Mouse (Mus musculus) kidney, adult 2 months (tissue): ENCODE measurements at regions not wholly inside any gene's neighbourhood (a gene's known extent, or its start where the extent isn't known, plus 50 kb on each side); places are given as distances from the start of the nearest gene placed in this dataset.

Experiments used
- CTCF ChIP-seq: fragments of 200-500 bp; conservative IDR thresholded peaks from 2 replicates; pipeline ENCODE4 v1.5.1; 2011; ENCODE audit warnings: low read depth, mild to moderate bottlenecking, control low read depth, low read length, moderate library complexity, mixed read lengths; ENCODE audit not compliant: insufficient read depth, insufficient read length
- POLR2A ChIP-seq: fragments of 200-500 bp; IDR thresholded peaks from one replicate; pipeline ENCODE4 v1.6.1; 2011; ENCODE audit warnings: low read depth, low read length, control low read depth

GRCm38 (mm10) chr14:61757823-61758175 lies 150.5 kb downstream of the Kcnrg start:
- no peak for TF ChIP-seq CTCF
- TF ChIP-seq POLR2A: no peak
